Mouse (Mus musculus) inflammation-experienced regulatory T-cells, adult 6 months (primary cell): ENCODE data around the gene Mt2. TPM values are rescaled to one million over a fixed set of nuclear protein-coding genes. Genes with fewer than 3 reads are reported as not detected.
"Not testable (repeated sequence)": the region's sequence is repeated elsewhere in the genome, so short reads cannot be mapped to it uniquely, and the experiment has no call there.

Experiments used
- ATAC-seq: one replicate; pipeline ENCODE4 v1.8.0; 2017
- polyA plus RNA-seq, 3 experiments: library from polyadenylated mRNA; unstranded; fragments of 100-300 nt; shearing (Covaris generic); gene quantifications; one replicate each; pipeline ENCODE4 v1.2.1; 2017

The Mt2 gene
- under 1 TPM in 1 of 3 experiments, not detected in 2; 0.94 TPM for polyA plus RNA-seq

DNA sequence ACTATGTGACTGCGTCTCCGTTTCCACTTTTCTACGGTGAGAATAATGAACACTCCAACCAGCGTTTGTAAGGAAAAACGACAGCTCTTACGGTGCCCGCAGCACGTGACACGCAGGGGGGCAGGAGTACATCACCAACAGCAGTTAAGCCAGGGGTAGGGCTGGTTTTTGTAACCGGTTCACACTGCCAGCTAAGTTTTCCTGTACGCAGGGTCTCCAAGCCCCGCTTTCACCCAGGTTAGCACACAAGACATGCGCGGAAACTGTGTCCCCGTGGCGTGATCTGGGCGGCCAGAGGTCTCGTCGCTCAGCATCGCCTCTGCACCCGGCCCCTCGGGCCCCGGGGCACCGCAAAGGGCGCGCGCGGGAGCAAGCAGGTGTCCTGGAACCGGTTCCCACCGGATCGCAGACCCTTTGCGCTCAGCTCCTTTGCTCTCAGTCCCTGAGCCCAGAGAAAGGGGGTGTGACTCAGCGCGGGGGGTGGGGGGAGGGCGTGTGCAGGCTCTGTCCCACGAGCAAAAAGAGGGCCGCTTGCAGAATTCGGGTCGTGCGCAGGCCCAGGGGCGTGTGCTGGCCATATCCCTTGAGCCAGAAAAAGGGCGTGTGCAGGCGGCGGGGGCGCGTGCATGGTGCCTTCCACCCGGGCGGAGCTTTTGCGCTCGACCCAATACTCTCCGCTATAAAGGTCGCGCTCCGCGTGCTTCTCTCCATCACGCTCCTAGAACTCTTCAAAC is at the start of gene Mt2:
Gene Mt2 (plus strand): TSS at position 590 of the 734 bp plus-strand sequence.
- peak; percentile 17 for ATAC-seq

DNA sequence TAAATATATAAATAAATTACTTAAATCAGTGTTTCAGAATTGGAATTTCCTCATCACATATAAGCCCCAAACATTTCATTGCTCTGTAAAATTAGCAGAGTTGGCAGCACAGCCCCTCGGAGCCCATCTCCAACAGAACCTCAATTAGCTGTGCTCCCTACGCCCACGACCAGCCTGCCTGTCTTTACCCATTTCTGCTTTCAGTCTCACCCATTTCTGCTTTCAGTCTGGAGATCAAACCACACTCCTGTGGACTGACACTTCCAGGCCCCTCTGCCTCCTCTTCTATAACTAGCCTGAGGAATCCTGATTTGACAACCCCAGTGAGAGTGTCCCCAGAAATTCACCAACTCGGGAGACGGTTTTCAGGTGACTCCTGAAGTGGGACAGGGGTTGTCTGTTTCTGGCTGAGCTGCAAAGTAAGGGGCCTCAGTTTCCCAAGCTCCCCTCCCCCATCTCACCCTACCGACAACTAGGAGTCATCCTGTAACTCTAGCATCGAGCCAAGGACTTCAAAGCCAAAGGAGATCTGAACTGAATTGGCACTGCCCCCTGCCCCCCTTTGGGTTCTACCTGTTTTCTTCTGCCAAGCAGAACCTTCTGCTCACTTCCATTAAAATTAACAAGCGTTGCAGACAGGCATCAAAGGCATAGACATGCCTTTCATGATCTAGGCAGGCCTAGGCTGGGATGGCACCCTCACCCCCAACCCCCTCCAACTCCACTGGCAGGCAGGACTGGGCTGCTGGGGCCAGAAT is 49.6 kb upstream of the Mt2 start:
- no peak for ATAC-seq

DNA sequence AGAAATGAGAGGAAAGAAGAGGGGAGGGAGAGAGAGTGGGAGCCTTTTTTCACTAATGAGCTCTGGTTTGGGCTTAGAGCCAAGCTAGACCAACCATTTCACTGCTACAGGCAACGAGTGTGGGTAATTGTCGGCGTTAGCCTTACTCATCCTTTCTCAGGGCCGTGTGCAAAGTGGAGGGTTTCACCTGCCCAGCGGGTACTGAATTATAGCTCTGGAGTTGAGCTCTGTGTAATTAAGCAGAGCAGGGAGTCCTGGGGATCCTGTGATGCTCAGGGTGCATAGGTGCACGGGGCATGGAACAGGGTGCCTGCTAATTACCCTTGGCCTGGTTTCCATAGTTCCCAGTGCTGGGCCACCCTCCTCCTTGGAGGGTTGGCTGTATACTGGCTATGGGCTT is 44.8 kb upstream of the Mt2 start:
- no peak for ATAC-seq

DNA sequence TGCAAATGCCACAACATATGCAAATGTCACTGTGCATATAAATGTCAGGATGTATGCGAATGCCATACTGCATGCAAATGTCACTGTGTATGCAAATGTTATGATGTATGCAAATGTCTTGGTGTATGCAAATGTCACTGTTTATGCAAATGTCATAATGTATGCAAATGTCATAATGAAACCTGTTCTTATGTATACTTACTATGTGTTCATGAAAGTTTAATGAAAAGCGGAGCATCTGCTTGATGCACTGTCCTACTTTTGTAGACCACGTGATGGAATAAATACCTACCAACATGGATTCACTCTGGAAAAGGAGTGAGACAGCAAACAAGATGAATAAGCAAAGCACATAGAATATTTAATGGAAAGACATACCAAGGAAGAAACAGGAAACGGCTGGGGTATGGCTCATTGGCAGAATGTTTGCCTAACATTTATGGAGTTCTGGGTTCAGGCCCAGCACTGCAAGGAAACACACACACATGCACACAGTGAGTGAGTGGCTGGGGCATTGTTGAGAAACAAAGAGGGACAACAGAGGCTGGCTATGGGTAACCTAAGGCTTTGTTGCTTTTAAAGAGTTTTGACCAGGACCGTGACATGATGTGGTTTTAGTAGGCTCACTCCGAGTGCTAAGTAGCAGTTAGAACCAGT is 43.2 kb upstream of the Mt2 start:
- ATAC-seq = no peak

DNA sequence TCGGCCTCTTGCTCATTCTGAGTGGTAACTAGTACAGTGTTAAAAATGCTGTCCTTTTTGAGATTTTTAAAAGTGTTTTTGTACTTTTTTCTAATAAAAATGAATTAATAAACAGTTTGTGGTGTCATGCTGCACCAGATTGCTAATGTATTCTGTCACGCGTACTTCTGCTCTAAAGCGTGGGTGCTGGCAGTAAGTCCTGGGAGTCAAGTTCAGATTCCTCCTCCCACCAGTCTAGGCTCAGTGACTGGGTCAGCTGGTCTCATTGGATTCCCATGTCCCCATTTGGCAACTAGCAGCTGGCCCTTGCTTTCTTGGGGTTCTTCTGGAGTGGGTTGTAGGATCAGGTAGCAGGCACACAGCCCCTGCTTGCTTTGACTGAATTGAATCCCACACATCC is 42.3 kb upstream of the Mt2 start:
- ATAC-seq = no peak

DNA sequence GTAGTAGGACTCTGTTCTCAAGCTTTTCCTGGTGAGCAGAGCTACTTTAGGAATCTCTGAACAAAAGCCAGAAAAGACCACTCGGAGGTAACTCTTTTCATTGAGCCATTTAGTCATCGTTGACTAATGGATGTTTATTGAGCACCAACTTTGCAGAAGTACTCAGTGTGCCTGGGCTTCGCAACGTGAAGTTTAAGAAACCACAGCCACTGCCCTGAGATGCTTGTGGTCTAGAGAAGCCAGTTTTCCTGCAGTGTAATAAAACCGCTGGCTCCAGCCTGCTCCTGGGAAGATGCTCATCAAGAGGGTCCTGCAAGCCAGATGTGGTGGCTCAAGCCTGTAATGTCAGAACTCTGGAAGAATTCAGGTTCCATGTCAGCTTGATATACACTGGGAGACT is 40.4 kb upstream of the Mt2 start:
- ATAC-seq = no peak

DNA sequence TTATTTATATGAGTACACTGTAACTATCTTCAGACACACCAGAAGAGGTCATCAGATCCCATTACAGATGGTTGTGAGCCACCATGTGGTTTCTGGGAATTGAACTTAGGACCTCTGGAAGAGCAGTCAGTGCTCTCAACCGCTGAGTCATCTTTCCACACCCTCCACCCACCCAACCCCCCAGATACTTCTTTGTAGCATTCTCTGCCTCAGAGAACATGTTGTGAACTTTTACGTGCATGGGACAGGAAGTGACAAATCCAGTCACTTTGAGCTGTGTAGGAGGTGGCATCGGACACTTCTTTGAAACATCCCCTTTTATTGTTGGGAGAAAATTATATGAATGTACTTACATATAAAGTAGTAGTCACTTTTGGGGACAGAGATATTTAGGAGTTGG is 37.9 kb upstream of the Mt2 start:
- ATAC-seq = not testable (repeated sequence)

DNA sequence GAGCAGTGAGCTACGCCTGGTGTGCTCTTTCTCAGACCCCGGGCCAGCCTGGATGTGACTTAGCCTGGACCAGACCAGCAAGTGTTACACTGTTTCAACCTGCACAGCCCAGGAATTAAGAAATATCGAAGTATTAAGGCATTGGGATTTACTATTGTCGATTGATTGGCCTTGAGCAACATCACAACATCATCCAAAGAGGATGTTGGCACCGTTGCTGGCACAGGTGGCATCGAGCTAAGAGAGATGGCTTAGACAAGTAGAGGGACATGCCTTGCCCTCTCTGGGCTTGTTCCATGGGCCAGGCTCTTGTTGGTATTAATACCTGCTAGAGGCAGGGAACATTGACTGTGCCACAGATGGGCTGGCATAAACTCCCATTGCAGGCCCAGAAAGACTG is 36.9 kb upstream of the Mt2 start:
- ATAC-seq = no peak

DNA sequence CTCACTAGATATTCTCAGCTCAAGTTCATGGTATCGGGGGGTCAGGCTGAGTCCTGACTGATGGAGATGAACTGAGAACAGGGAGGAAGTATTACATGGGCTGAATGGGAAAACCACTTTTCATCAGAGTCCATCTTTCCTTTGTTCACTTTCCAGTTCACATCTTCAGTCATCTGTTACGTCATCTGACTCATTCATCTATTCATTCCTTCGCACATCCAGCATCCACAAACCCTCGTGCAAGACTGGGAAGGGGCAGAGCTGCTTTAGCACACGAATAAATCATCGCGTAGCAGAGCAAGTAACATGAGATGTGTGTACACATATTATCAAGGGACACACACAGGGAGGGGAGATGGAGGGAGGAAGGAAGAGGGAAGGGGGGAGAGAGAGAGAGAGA is 36.3 kb upstream of the Mt2 start:
- ATAC-seq = no peak

DNA sequence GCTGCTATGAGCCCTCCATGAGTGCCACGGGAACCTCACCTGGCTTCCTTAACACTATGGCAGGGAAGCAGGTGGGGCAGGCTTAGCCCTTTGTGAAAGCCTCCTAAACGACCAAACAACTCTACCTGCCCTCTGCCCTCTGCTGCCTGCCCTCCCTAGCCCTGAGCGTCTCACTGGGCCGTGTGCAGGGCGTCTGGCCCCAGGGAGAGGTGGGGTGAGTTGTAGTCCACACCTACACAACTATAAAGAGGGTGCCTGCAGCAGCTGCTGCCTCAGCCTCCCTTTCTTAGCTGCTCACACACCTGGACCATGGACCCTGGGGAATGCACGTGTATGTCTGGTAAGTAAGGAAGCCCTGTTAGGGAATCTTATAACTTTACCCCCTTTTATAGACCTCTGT is 35.5 kb upstream of the Mt2 start, which contains the start of gene Mt4:
Gene Mt4 (plus strand): TSS at position 265 of the 400 bp plus-strand sequence.
- no peak for ATAC-seq

DNA sequence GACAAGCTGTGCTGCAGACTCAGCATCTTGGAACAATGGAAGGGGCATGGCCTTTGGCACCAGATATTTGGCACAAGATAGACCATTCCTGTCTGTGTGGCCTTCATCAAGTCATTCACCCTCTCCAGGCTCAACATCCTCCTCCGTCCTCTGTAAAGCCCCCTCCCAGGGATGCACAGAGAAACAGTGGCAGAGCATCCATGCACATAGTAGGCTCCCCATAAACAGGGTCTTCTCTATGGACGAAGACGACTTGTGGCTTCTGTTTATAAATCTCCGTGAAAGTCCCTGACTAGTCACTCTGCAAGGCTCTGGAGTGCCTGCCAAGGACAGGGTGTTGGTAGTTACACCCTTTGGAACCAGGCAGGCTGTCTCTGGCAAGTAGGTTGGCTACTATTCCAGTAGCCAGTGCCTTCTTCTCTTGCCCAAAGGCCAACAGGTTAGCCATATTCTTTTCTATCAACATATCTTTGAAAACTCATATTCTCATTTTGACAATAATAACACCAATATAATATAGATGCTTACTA is 32.1 kb upstream of the Mt2 start:
- no peak for ATAC-seq

DNA sequence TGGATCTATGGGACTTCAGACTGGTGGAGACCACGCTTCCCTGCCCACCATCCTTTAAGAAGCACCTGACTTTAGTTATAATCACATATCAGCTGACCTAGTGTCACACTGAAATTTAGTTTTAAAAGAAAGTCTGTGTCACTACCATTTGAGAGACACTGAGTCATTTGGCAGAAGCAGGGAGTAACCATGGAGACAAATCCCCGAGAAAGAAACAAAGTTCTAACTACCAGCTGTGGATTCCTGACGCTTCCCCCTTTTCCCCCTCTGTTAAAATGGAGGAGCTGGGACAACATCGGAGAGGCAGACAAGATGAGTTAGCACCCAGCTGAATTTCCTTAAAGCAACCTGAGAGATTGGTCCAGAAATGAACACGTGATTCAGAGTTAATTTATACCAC is 24.2 kb upstream of the Mt2 start:
- ATAC-seq = no peak

DNA sequence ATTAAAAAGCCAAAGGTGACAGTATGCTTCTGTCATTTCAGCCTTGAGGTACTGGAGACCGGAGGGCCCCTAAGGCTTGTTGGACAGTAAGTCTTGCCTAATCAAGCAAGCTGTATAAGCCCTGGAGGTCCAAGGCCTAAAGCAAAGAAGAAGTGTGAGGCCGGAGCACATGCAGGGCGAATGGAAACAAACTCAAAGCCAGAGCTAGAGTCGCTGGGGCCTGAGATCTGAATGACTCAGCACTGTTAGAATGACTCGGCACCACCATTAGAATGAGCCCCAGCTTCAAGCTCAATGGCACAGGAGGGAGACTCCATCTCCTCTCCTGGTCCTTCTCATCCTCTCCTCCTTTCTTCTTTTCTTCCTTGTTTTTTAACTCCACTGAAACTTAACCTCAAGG is 21.5 kb upstream of the Mt2 start:
- ATAC-seq = no peak

DNA sequence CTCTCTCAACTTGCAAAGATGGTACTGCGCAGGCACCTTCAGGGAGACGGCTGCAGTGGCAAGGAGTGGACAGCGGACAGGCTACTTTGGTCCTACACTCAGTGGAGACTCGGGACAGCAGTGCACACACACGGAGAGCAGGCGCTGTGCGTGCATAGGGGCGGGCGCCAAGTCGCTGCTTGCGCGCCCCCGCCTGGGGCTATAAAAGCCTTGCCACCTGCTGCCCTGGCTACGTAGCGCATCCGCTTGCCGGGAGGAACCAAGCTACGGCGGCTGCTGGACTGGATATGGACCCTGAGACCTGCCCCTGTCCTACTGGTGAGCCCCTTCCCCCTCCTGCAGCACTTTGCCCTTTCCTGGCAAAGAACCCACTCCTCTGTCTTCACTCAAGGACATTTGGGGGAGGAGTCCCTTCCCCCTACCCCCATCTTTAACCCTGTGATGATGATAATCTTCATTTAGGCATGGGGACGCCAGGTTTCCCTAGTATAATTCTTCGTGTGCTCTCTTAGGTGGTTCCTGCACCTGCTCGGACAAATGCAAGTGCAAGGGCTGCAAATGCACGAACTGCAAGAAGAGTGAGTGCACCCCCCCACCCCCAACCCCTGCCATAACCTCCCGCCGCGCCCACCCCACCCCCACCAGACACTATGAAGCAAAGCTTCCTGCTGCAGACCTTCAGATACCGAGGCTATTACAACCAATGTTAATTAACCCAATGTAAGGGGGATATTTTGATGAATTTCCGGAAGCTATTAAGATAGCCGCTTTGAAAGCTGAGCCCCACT is 19.8 kb upstream of the Mt2 start, which contains the start of gene Mt3:
Gene Mt3 (plus strand): TSS at position 95 of the 788 bp plus-strand sequence.
- ATAC-seq = no peak

DNA sequence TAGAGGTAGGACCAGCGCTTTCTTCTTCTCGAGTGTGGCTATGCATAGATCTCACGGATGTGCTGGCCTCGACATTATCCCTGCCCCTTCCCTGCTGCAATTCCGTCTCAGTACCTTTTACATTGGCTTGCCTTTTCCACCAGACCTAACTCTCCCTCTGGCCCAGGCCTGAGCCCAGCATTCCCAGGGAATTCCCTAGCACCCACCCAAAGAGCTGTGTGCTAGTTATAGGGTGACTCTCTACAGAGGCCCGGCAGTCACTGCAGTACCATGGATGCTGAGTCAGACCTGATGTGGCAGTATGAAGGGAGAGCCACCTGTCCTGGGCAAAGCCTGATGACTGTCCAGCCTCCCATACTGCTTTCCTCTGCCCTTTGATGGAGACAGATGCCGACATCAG is 19.0 kb upstream of the Mt2 start:
- ATAC-seq = no peak

DNA sequence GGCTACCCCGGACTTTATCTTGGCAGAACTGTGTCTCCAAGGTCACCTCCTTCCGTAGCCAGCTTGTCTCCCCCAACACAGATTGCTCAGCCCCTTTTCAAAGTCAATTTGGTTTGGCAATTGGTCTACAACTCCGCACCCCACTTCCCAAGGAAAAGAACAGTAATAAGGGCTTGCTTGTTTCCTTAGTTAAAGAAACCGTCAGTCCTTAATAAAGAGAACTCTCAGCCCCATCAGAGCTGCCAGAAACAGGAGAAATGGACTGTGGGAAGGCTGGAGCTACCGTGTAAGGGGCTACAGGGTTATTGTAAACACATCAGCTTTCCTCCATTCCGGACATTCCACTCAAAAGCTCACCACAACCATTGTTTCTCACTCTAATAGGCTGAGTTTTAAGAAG is 17.9 kb upstream of the Mt2 start:
- no peak for ATAC-seq

DNA sequence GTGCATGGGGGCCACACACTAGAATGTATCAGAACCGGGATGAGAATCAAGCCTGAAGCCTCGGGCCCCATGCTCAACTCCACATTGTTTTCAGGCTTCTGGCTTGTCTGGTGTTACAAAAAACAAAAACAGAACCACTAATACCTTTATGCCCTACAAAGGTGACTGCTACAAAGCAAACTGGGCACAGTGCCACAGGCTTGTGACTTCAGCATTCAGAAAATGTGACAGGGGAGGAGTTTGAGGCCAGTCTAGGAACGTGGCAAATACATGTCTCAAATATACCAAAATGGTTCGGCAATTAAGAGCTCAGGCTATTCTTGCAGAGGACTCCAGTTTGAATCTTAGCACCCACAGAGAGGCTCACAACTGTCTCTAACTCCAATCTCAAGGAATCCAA is 16.4 kb upstream of the Mt2 start:
- no peak for ATAC-seq

DNA sequence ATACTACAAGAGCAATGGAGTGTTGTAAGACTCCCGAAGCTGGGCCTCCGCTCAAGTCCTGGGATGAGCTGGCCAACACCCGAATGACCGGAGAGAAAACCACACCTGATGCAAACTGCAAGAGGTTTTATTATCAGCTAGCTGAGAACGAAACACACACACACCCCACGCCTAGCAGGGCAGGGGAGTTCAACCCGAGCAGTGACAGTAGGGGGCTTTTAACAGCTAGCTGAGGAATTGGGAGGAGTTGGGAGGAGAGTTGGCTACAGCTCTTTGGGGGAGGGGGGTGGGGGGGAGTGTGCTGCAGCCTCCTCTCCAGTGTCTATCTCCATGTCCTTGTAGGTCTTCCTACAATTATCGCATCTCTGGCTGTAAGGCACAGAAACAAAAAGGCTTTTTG is 6.7 kb upstream of the Mt2 start:
- not testable (repeated sequence) for ATAC-seq

DNA sequence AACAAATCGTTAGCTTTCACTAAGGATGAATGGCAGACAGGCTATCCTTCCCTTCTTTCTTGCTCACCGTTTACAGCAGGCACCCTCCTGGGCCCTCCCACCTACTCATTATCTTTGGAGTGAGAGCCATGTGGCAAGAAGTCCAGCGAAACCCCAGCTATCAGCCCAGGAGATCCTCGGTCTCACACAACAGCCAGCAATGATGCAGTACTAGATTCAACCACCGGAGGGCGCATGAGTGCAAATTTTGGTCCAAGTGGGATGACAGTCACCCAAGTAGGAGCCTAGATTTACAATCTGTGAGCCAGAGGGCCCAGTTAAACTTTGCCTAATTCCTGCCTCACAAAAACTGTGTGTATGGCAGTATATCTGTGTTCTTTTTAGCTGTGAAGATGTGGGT is 5.2 kb upstream of the Mt2 start:
- peak; percentile 61 for ATAC-seq

DNA sequence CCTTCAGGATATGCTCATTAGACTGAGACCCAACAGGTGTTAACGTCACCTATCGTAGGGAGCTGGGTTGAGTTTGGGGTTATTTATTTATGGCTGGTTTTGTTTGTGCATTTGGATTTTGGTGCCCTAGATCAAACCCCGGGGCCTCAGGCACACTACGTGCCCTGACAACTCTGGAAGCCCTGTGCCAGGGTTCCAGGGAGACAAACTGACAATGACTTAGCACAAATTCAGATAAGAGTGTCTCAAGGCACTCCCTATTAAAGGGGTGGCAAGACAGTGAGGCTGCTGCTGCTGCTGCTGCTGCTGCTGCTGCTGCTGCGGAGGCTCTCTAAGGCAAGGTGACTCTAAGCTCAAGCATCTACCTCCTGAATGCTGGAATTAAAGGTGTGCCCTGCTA is 2.9 kb upstream of the Mt2 start:
- ATAC-seq = no peak

DNA sequence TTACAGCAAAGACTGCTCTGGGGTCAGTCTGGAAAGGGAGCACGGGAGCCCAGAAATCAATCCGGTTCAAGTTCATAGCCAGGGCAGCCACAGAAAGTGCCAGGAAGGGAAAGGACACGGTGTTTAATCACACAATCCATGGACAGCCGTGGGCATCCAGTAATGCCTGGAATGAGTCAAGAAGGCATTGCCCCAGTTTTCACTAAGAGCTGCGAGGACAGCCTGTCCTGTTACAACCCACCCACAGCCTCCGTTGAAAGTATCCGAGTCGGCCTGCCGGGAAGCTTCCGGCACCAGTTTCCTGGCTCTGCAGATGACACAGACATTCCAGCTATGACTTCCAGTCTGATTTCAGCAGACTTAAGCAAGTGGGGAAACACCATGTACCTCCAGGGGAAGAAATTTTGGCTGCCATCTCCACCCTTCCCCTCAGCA is 1.1 kb upstream of the Mt2 start:
- ATAC-seq = no peak
